Mouse (Mus musculus) C3H10T1/2 (cell line): Measurements from ENCODE around the gene Tmprss11c. TPM values are rescaled to one million over a fixed set of nuclear protein-coding genes. Genes with fewer than 3 reads are reported as not detected.

Source experiments
- polyA plus RNA-seq, 2 experiments: library from polyadenylated mRNA; unstranded; fragments of >200 nt; fragmentation: generic; extraction: Trizol; gene quantifications; one replicate each; pipeline ENCODE4 v1.2.1; 2012; ENCODE audit warnings: missing spikeins in 2 of 2

The Tmprss11c gene
- not detected for polyA plus RNA-seq

GRCm38 (mm10) chr5:86289208-86289607 lies at the start of gene Tmprss11c:
Gene Tmprss11c, minus strand, starts transcription at chr5:86289308.

DNA sequence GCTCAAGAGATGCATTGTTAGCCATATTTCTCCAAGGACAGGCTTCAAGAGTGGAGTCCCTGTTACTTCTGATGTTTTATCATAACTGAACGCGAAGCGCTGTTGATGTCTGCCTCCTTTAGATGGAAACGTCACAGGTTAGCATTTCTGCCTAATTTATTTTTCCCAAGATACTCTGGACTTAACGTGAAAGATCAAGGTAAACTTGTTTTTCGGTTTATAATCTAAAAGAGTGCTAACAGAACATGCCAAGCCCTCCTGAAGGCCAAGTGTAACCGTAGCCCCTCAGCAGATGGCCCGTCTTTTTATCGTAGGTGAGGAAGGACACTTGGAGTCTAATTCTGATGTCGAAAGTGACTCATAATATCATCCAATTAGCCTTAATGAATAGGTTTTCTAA lies 91.3 kb downstream of the Tmprss11c start, which contains the start of gene Gnrhr:
Gene Gnrhr, minus strand, starts transcription at position 101 of the 400 bp plus-strand sequence.

Other genes starting within 250 kb of the Tmprss11c start
- 1 to 10 TPM in 1 of 2 experiments, under 1 TPM in 1; 0.43 to 4.7 TPM for gene Cenpc1, start 223.7 kb downstream of the Tmprss11c start, polyA plus RNA-seq
- under 1 TPM in 1 of 2 experiments, not detected in 1; 0.01 TPM for gene Stap1, start 217.6 kb downstream of the Tmprss11c start, polyA plus RNA-seq
- gene Uba6, start 116.5 kb downstream of the Tmprss11c start, polyA plus RNA-seq: under 1 TPM; 0.29 to 0.85 TPM
- gene Gnrhr, start 91.4 kb downstream of the Tmprss11c start, polyA plus RNA-seq: not detected
- gene Tmprss11d, start 84.1 kb upstream of the Tmprss11c start, polyA plus RNA-seq: not detected
- gene Tmprss11a, start 179.7 kb upstream of the Tmprss11c start, polyA plus RNA-seq: not detected
- not detected for gene Tmprss11g, start 229.3 kb upstream of the Tmprss11c start, polyA plus RNA-seq